Mouse (Mus musculus) E14TG2a.4 (cell line): ENCODE data around the gene Hipk4.

Source experiments
- CTCF ChIP-seq: conservative IDR thresholded peaks from 2 replicates; pipeline ENCODE4 v1.5.1; 2014; ENCODE audit warnings: low read length
- POU5F1 ChIP-seq: IDR thresholded peaks from 2 replicates; pipeline ENCODE4 v1.6.1; 2014; ENCODE audit warnings: low read length, borderline replicate concordance

- no peak for TF ChIP-seq CTCF
- TF ChIP-seq POU5F1, result no peak
These were observed 47.5 kb upstream of the Hipk4 start for GRCm38 (mm10) chr7:27475596-27475995.
